Mouse (Mus musculus): ENCODE results near the gene Lcn3. TPM values are rescaled to one million over a fixed set of nuclear protein-coding genes. Genes with fewer than 3 reads are reported as not detected.

The Lcn3 gene
- polyA plus RNA-seq, 1 experiment from 2014 or later = not detected

Other genes starting within 250 kb of the Lcn3 start
- gene Traf2, start 218.6 kb upstream of the Lcn3 start, polyA plus RNA-seq (2016; fragmentation: Nextera tagmentation; extraction: Ambion mirVana) = 32.3 and 32.4 TPM in 2 replicates
- gene Edf1, start 207.7 kb upstream of the Lcn3 start, polyA plus RNA-seq (2016; fragmentation: Nextera tagmentation; extraction: Ambion mirVana) = 362 and 366 TPM in 2 replicates
- 5.1 and 7.2 TPM in 2 replicates for gene Mamdc4, start 190.7 kb upstream of the Lcn3 start, polyA plus RNA-seq (2016; fragmentation: Nextera tagmentation; extraction: Ambion mirVana)
- gene Phpt1, start 190.3 kb upstream of the Lcn3 start, polyA plus RNA-seq (2016; fragmentation: Nextera tagmentation; extraction: Ambion mirVana) = 166 and 173 TPM in 2 replicates
- 1.8 and 1.9 TPM in 2 replicates for gene Ajm1, start 183.8 kb upstream of the Lcn3 start, polyA plus RNA-seq (2016; fragmentation: Nextera tagmentation; extraction: Ambion mirVana)
- gene Rabl6, start 157.0 kb upstream of the Lcn3 start, polyA plus RNA-seq (2016; fragmentation: Nextera tagmentation; extraction: Ambion mirVana) = 69.3 and 71.0 TPM in 2 replicates
- gene Ccdc183, start 147.9 kb upstream of the Lcn3 start, polyA plus RNA-seq (2016; fragmentation: Nextera tagmentation; extraction: Ambion mirVana) = 0.20 and 0.36 TPM in 2 replicates
- 15.4 and 20.7 TPM in 2 replicates for gene Tmem141, start 143.6 kb upstream of the Lcn3 start, polyA plus RNA-seq (2016; fragmentation: Nextera tagmentation; extraction: Ambion mirVana)
- gene Fcna, start 137.5 kb upstream of the Lcn3 start, polyA plus RNA-seq (2016; fragmentation: Nextera tagmentation; extraction: Ambion mirVana) = 1.6 and 2.2 TPM in 2 replicates
- not detected in 2 replicates for gene Lcn8, start 112.4 kb upstream of the Lcn3 start, polyA plus RNA-seq (2016; fragmentation: Nextera tagmentation; extraction: Ambion mirVana)
- not detected in 2 replicates for gene Lcn5, start 107.6 kb upstream of the Lcn3 start, polyA plus RNA-seq (2016; fragmentation: Nextera tagmentation; extraction: Ambion mirVana)
- gene Lcn6, start 88.8 kb upstream of the Lcn3 start, polyA plus RNA-seq (2016; fragmentation: Nextera tagmentation; extraction: Ambion mirVana) = not detected in 2 replicates
- not detected in 2 replicates for gene Lcn10, start 82.8 kb upstream of the Lcn3 start, polyA plus RNA-seq (2016; fragmentation: Nextera tagmentation; extraction: Ambion mirVana)
- gene Obp2a, start 65.5 kb upstream of the Lcn3 start, polyA plus RNA-seq (2016; fragmentation: Nextera tagmentation; extraction: Ambion mirVana) = not detected in 2 replicates
- gene Bmyc, start 58.8 kb upstream of the Lcn3 start, polyA plus RNA-seq (2016; fragmentation: Nextera tagmentation; extraction: Ambion mirVana) = 76.1 and 78.5 TPM in 2 replicates
- gene Obp2b, start 28.6 kb upstream of the Lcn3 start, polyA plus RNA-seq (2016; fragmentation: Nextera tagmentation; extraction: Ambion mirVana) = not detected in 2 replicates
- not detected in 2 replicates for gene Lcn11, start 11.4 kb downstream of the Lcn3 start, polyA plus RNA-seq (2016; fragmentation: Nextera tagmentation; extraction: Ambion mirVana)
- not detected in 2 replicates for gene Gm13539, start 16.7 kb downstream of the Lcn3 start, polyA plus RNA-seq (2016; fragmentation: Nextera tagmentation; extraction: Ambion mirVana)
- not detected in 2 replicates for gene Glt6d1, start 50.3 kb downstream of the Lcn3 start, polyA plus RNA-seq (2016; fragmentation: Nextera tagmentation; extraction: Ambion mirVana)
- not detected in 2 replicates for gene Lcn9, start 57.6 kb downstream of the Lcn3 start, polyA plus RNA-seq (2016; fragmentation: Nextera tagmentation; extraction: Ambion mirVana)
- gene Sohlh1, start 81.7 kb downstream of the Lcn3 start, polyA plus RNA-seq (2016; fragmentation: Nextera tagmentation; extraction: Ambion mirVana) = not detected in 2 replicates
- gene Kcnt1, start 98.2 kb downstream of the Lcn3 start, polyA plus RNA-seq (2016; fragmentation: Nextera tagmentation; extraction: Ambion mirVana) = 2.4 TPM in 2 replicates
- gene Camsap1, start 217.7 kb downstream of the Lcn3 start, polyA plus RNA-seq (2016; fragmentation: Nextera tagmentation; extraction: Ambion mirVana) = 66.4 and 91.9 TPM in 2 replicates